Mouse (Mus musculus) megakaryocyte, embryonic 14.5 days (primary cell): ENCODE data around the gene Anp32b. TPM values are rescaled to one million over a fixed set of nuclear protein-coding genes. Genes with fewer than 3 reads are reported as not detected.

Experiments
- H3K27me3 ChIP-seq: replicated peaks from 2 replicates; pipeline ENCODE3; 2012; ENCODE audit warnings: inconsistent platforms
- H3K36me3 ChIP-seq: replicated peaks from 2 replicates; pipeline ENCODE3; 2012; ENCODE audit warnings: low read length, inconsistent platforms, mixed read lengths
- H3K4me1 ChIP-seq: 2 replicates; pipeline ENCODE4 v1.6.1; 2012; ENCODE audit warnings: inconsistent platforms
- H3K4me3 ChIP-seq: replicated peaks from 2 replicates; pipeline ENCODE3; 2012; ENCODE audit warnings: moderate library complexity, mild to moderate bottlenecking, inconsistent platforms
- H3K9me3 ChIP-seq: 2 replicates; pipeline ENCODE4 v1.6.1; 2012; ENCODE audit warnings: inconsistent platforms
- FLI1 ChIP-seq: IDR thresholded peaks from 2 replicates; pipeline ENCODE4 v1.6.1; 2012; ENCODE audit warnings: low read length, inconsistent platforms, mixed read lengths
- GATA1 ChIP-seq: IDR thresholded peaks from 3 replicates; pipeline ENCODE4 v1.6.1; 2012; ENCODE audit warnings: mixed read lengths, low read length, inconsistent platforms, borderline replicate concordance
- polyA plus RNA-seq: library from polyadenylated mRNA; stranded (reverse); fragments of >175 nt; gene quantifications from 2 replicates; pipeline ENCODE4 v1.2.3, GENCODE M21; 2012; ENCODE audit warnings: low replicate concordance; ENCODE audit not compliant: insufficient read depth

The Anp32b gene
- polyA plus RNA-seq, 1 experiment: 638 TPM

GRCm38 (mm10) chr4:46422625-46423024, 28.1 kb upstream of the Anp32b start:
- TF ChIP-seq GATA1: no peak
- no peak for TF ChIP-seq FLI1
- no peak overlapping the region for H3K4me3 ChIP-seq
- peaks cover 4% of the 10 kb centered on the region for H3K27me3 ChIP-seq
- H3K36me3 ChIP-seq: no peaks in the 10 kb centered on the region
- H3K4me1 ChIP-seq: peaks cover 41% of the 10 kb centered on the region
- peaks cover 3% of the 10 kb centered on the region; the same call in 1 of the 2 replicates for H3K9me3 ChIP-seq

- Histone ChIP-seq H3K4me1 (peaks cover 4% of the 10 kb centered on the region; the same call in 1 of the 2 replicates), H3K4me3 (no peak overlapping the region), H3K36me3 (no peaks in the 10 kb centered on the region), H3K27me3 (peaks cover 8% of the 10 kb centered on the region), H3K9me3 (peaks cover 3% of the 10 kb centered on the region; the same call in 1 of the 2 replicates)
- TF ChIP-seq GATA1: no peak
- TF ChIP-seq FLI1: no peak
These were observed 21.7 kb upstream of the Anp32b start for GRCm38 (mm10) chr4:46428903-46429499.

GRCm38 (mm10) chr4:46432339-46433036, 18.2 kb upstream of the Anp32b start:
- Histone ChIP-seq H3K36me3 (no peaks in the 10 kb centered on the region), H3K4me3 (no peak overlapping the region), H3K9me3 (no peaks in the 10 kb centered on the region), H3K27me3 (peaks cover 4% of the 10 kb centered on the region), H3K4me1 (peaks cover under 1% of the 10 kb centered on the region; the same call in 1 of the 2 replicates)
- no peak for TF ChIP-seq GATA1
- no peak for TF ChIP-seq FLI1

GRCm38 (mm10) chr4:46442501-46442900, 8.2 kb upstream of the Anp32b start:
- H3K36me3 ChIP-seq: no peaks in the 10 kb centered on the region
- TF ChIP-seq GATA1: no peak
- TF ChIP-seq FLI1: no peak
- peaks cover 24% of the 10 kb centered on the region for H3K4me1 ChIP-seq
- no peaks in the 10 kb centered on the region for H3K9me3 ChIP-seq
- H3K27me3 ChIP-seq: no peaks in the 10 kb centered on the region
- no peak overlapping the region for H3K4me3 ChIP-seq

- no peak for TF ChIP-seq GATA1
- no peak for TF ChIP-seq FLI1
- peaks cover 42% of the 10 kb centered on the region for H3K4me1 ChIP-seq
These were observed 5.3 kb upstream of the Anp32b start for GRCm38 (mm10) chr4:46445237-46445945.

GRCm38 (mm10) chr4:46447461-46447860, 3.2 kb upstream of the Anp32b start:
- TF ChIP-seq FLI1: no peak
- no peak for TF ChIP-seq GATA1
- no peak overlapping the region for H3K4me3 ChIP-seq
- H3K9me3 ChIP-seq: no peaks in the 10 kb centered on the region
- H3K4me1 ChIP-seq: peaks cover 43% of the 10 kb centered on the region
- no peaks in the 10 kb centered on the region for H3K27me3 ChIP-seq
- H3K36me3 ChIP-seq: no peaks in the 10 kb centered on the region

More at GRCm38 (mm10) chr4:46445237-46445945, 5.3 kb upstream of the Anp32b start:
- Histone ChIP-seq H3K27me3 (no peaks in the 10 kb centered on the region), H3K9me3 (no peaks in the 10 kb centered on the region), H3K36me3 (no peaks in the 10 kb centered on the region), H3K4me3 (no peak overlapping the region)

GRCm38 (mm10) chr4:46448886-46449285, 1.8 kb upstream of the Anp32b start:
- no peak overlapping the region for H3K4me3 ChIP-seq
- no peak for TF ChIP-seq GATA1
- TF ChIP-seq FLI1: no peak
- H3K9me3 ChIP-seq: no peaks in the 10 kb centered on the region
- H3K36me3 ChIP-seq: no peaks in the 10 kb centered on the region
- H3K4me1 ChIP-seq: peaks cover 51% of the 10 kb centered on the region
- H3K27me3 ChIP-seq: no peaks in the 10 kb centered on the region

- Histone ChIP-seq H3K4me3 (peak overlapping the region; percentile 92), H3K4me1 (peaks cover 63% of the 10 kb centered on the region), H3K36me3 (peaks cover 1% of the 10 kb centered on the region), H3K9me3 (no peaks in the 10 kb centered on the region), H3K27me3 (no peaks in the 10 kb centered on the region)
- TF ChIP-seq FLI1 (no peak), GATA1 (no peak)
These were observed 633 bp upstream of the Anp32b start for GRCm38 (mm10) chr4:46450020-46450518.

- no peaks in the 10 kb centered on the region for H3K9me3 ChIP-seq
- peak overlapping the region; percentile 94 for H3K4me3 ChIP-seq
- TF ChIP-seq FLI1 (no peak), GATA1 (no peak)
- H3K36me3 ChIP-seq: peaks cover 8% of the 10 kb centered on the region
- no peaks in the 10 kb centered on the region for H3K27me3 ChIP-seq
- H3K4me1 ChIP-seq: peaks cover 75% of the 10 kb centered on the region
These were observed 597 bp downstream of the Anp32b start for GRCm38 (mm10) chr4:46451240-46451757.
